Mouse (Mus musculus) heart, postnatal 25 days (tissue): ENCODE data around the gene Rassf5. TPM values are rescaled to one million over a fixed set of nuclear protein-coding genes. Genes with fewer than 3 reads are reported as not detected.

Experiments
- DNase-seq: peaks from one replicate; pipeline ENCODE4 v3.0.0; 2022; ENCODE audit warnings: low spot score
- intact Hi-C: fragments of 180-260 bp; cut with DNase I; formaldehyde crosslinking; loops from one replicate; pipeline ENCODE4 v1.15.1; 2025
- total RNA-seq, 2 experiments: library from RNA; stranded (reverse); gene quantifications; 2 replicates each; pipeline ENCODE4 v1.2.3; 2021

Rassf5 gene
- 1 to 10 TPM; 1.6 to 2.3 TPM for total RNA-seq

GRCm38 (mm10) chr1:131245089-131245856, at the start of gene Rassf5:
TSS of gene Rassf5 (minus strand) at chr1:131245258.
- intact Hi-C loops = loop anchor here (5.0 to 10.0 kb wide), 3 partner anchors 38 to 700 kb away; no protein-coding TSS in a partner anchor
- DNase-seq = peak; percentile 58

- intact Hi-C loops = loop anchor here (5.0 kb wide), 1 partner anchor 68 kb away; no protein-coding TSS in a partner anchor
- DNase-seq = no peak
These were observed 48.8 kb upstream of the Rassf5 start for GRCm38 (mm10) chr1:131293922-131294250.

GRCm38 (mm10) chr1:131293221-131293921, 48.3 kb upstream of the Rassf5 start:
- DNase-seq = no peak
- intact Hi-C loops = loop anchor here (5.0 kb wide), 1 partner anchor 69 kb away; no protein-coding TSS in a partner anchor

- DNase-seq = no peak
- intact Hi-C loops = loop anchor here (1.0 to 5.0 kb wide), 2 partner anchors 72 to 265 kb away; no protein-coding TSS in a partner anchor
These were observed 45.6 kb upstream of the Rassf5 start for GRCm38 (mm10) chr1:131290648-131291047.

GRCm38 (mm10) chr1:131288938-131289337, 43.9 kb upstream of the Rassf5 start:
- intact Hi-C loops = no loop called here
- DNase-seq = no peak

GRCm38 (mm10) chr1:131287267-131287666, 42.2 kb upstream of the Rassf5 start:
- intact Hi-C loops = no loop called here

GRCm38 (mm10) chr1:131286803-131287202, 41.7 kb upstream of the Rassf5 start:
- no peak for DNase-seq
- intact Hi-C loops = no loop called here

More at GRCm38 (mm10) chr1:131287267-131287666, 42.2 kb upstream of the Rassf5 start:
- DNase-seq = no peak

GRCm38 (mm10) chr1:131284616-131285015, 39.6 kb upstream of the Rassf5 start:
- no peak for DNase-seq
- intact Hi-C loops = no loop called here

GRCm38 (mm10) chr1:131284167-131284566, 39.1 kb upstream of the Rassf5 start:
- DNase-seq = no peak
- intact Hi-C loops = no loop called here

GRCm38 (mm10) chr1:131281731-131282130, 36.7 kb upstream of the Rassf5 start:
- intact Hi-C loops = no loop called here
- DNase-seq = no peak

- no peak for DNase-seq
- intact Hi-C loops = no loop called here
These were observed 35.2 kb upstream of the Rassf5 start for GRCm38 (mm10) chr1:131280280-131280679.

GRCm38 (mm10) chr1:131279456-131279776, 34.4 kb upstream of the Rassf5 start, which contains the start of gene Ikbke:
TSS of gene Ikbke (minus strand) at chr1:131279606.
- intact Hi-C loops = no loop called here
- no peak for DNase-seq

- no peak for DNase-seq
- intact Hi-C loops = no loop called here
These were observed 33.8 kb upstream of the Rassf5 start for GRCm38 (mm10) chr1:131278606-131279455.

GRCm38 (mm10) chr1:131276831-131277230, 31.8 kb upstream of the Rassf5 start:
- intact Hi-C loops = no loop called here

GRCm38 (mm10) chr1:131275577-131275976, 30.5 kb upstream of the Rassf5 start:
- intact Hi-C loops = no loop called here
- no peak for DNase-seq

More at GRCm38 (mm10) chr1:131276831-131277230, 31.8 kb upstream of the Rassf5 start:
- no peak for DNase-seq

- intact Hi-C loops = loop anchor here (5.0 kb wide), 1 partner anchor 282 kb away; no protein-coding TSS in a partner anchor
These were observed 29.9 kb upstream of the Rassf5 start for GRCm38 (mm10) chr1:131274725-131275539.

GRCm38 (mm10) chr1:131269797-131270578, 24.9 kb upstream of the Rassf5 start:
- no peak for DNase-seq
- intact Hi-C loops = loop anchor here (5.0 kb wide), 1 partner anchor 287 kb away; no protein-coding TSS in a partner anchor

More at GRCm38 (mm10) chr1:131274725-131275539, 29.9 kb upstream of the Rassf5 start:
- DNase-seq = no peak

GRCm38 (mm10) chr1:131268776-131269175, 23.7 kb upstream of the Rassf5 start:
- intact Hi-C loops = no loop called here
- DNase-seq = no peak
